Mouse (Mus musculus): ENCODE data around the gene Cep250.

DNA sequence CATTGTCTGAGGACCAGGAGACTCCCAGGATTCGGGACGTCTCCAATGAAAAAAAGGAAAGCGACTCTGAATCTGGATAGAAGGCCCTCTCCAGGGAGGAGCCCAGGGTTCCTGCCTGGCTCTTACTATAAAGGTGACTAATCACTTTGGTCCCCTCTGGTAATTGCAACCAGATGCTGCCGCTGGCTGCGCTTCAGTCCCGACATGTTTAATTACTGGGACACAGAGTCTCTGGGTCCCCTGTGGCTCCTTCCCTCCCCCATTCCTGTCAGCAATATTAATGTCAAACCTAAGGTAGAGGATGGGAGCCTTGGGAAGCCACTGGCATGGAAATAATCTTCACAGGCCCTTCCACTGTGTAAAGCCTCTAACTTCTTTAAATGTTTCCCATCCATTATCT lies 6.9 kb upstream of the Cep250 start:
- TF ChIP-seq CTCF (conservative IDR thresholded peaks at IDR 0.05; ENCODE audit: insufficient read depth, insufficient read length, low read depth, low read length) (no peak), POLR2A (IDR thresholded peaks at IDR 0.05; ENCODE audit: low read depth, low read length) (no peak)

All from kidney, adult 2 months (tissue).